Mouse (Mus musculus): ENCODE data around the gene Cabp2. TPM values are rescaled to one million over a fixed set of nuclear protein-coding genes. Genes with fewer than 3 reads are reported as not detected.
"Not testable (repeated sequence)": the region's sequence is repeated elsewhere in the genome, so short reads cannot be mapped to it uniquely, and the experiment has no call there.

Cabp2 gene
- polyA plus RNA-seq, 1 experiment from 2014 or later: not detected

DNA sequence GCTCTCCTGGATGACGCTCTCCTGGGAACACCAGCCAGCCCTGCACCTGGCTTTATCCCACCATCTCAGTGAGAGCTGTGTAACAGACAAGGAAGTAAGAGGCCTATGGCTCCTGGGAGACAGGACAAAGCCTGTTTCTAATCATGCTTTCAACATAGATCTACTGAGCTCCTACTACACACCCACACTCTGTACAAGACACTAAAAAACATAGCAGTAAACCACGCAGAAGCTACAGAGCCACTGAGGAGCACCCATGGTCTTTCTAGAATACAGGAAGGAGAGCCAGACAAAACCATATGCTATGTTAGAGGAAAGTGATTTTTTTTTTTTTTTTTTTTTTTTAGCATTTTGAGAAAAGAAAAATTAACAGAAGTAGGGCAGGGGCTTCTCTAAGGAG, 37.0 kb downstream of the Cabp2 start:
- DNase-seq (ENCODE audit: low spot score): no peak
- no peak for TF ChIP-seq EP300 (optimal IDR thresholded peaks at IDR 0.05)
- H3K4me1 ChIP-seq (replicated peaks; ENCODE audit: control insufficient read depth, insufficient read depth): peaks cover 7% of the 10 kb centered on the region
- H3K36me3 ChIP-seq (ENCODE audit: control insufficient read depth, insufficient read depth, low read length): peaks cover 16% of the 10 kb centered on the region
- WGBS: 91% methylated on average over 2 of the region's 2 CpGs
- no peaks in the 10 kb centered on the region for H3K9me3 ChIP-seq (ENCODE audit: control insufficient read depth, low read length)
- H3K27me3 ChIP-seq (ENCODE audit: control insufficient read depth, insufficient read depth, low read length): no peaks in the 10 kb centered on the region
- ATAC-seq (ENCODE audit: low FRiP score, low TSS enrichment): no peak
- H3K27ac ChIP-seq (replicated peaks): no peak overlapping the region
- no peak overlapping the region for H3K9ac ChIP-seq (ENCODE audit: low read length)
- no peak overlapping the region for H3K4me3 ChIP-seq (ENCODE audit: low read depth, low read length)
- H3K4me2 ChIP-seq (replicated peaks; ENCODE audit: low read depth): no peak overlapping the region

DNA sequence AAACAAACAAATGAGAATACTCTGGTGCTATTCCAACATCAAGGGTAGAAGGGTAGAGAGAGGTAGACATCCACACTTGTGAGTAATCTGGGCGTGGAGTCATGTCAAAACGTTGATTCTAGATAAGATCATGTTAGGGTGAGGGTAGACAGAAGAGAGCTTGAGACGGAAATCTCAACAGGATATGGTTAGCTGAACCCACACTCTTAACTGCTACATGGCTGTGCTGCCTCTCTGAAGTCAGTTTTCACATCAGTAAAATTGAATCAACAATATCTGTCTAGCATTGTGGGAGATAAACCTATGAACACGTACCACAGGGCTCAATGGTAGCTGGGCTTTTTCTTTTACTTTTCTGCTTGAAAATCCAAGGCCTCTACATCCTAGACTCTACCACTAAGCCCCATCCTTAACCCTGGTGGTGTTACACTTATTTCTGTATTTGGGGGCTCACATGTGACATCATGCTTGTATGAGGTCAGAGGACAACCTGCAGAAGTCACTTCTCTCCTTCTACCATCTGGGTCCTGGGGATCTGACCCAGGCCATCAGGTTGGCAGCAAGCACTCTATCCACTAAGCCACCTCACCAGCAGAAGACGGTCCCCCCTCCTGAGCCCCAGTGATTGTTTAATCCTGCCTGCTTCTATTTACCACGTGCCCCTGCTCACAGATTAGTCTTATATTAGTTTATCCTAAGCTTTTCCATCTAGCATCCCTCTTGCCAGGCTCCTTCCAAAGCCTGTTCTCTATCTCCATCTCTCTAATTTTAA, 38.5 kb downstream of the Cabp2 start:
- H3K4me3 ChIP-seq (ENCODE audit: low read depth, low read length): no peak overlapping the region
- H3K4me2 ChIP-seq (replicated peaks; ENCODE audit: low read depth): no peak overlapping the region
- no peak for DNase-seq (ENCODE audit: low spot score)
- TF ChIP-seq EP300 (optimal IDR thresholded peaks at IDR 0.05) (no peak), CTCF (IDR thresholded peaks at IDR 0.05; ENCODE audit: low read depth) (no peak)
- H3K27me3 ChIP-seq (ENCODE audit: control insufficient read depth, insufficient read depth, low read length): no peaks in the 10 kb centered on the region
- no peaks in the 10 kb centered on the region for H3K9me3 ChIP-seq (ENCODE audit: control insufficient read depth, low read length)
- H3K4me1 ChIP-seq (replicated peaks; ENCODE audit: control insufficient read depth, insufficient read depth): peaks cover 7% of the 10 kb centered on the region
- no peak overlapping the region for H3K9ac ChIP-seq (ENCODE audit: low read length)
- H3K36me3 ChIP-seq (ENCODE audit: control insufficient read depth, insufficient read depth, low read length): peaks cover 12% of the 10 kb centered on the region
- 76% methylated on average over 6 of the region's 6 CpGs for WGBS
- ATAC-seq (ENCODE audit: low FRiP score, low TSS enrichment): no peak
- no peak overlapping the region for H3K27ac ChIP-seq (replicated peaks)

DNA sequence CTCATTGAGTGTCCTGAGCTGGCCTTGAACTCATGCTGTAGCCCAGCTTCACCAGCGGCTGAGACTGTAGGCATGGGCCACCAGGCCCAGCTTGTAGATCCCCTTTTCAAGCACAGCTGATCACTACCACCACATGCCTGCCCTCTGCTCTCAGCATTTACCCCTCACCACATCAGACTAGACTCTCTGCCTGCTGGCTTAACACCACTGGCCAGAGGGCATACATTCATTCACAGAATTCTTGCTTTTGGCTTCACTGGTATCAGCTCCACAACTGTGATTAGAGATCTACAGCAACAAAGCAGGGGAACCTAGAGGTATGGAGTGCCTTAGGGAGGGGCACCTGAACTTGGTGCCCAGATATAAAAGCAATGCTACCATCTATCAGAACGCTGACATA, 39.1 kb downstream of the Cabp2 start:
- Histone ChIP-seq H3K4me3 (ENCODE audit: low read depth, low read length) (no peak overlapping the region), H3K27me3 (ENCODE audit: control insufficient read depth, insufficient read depth, low read length) (no peaks in the 10 kb centered on the region), H3K4me2 (replicated peaks; ENCODE audit: low read depth) (peak overlapping the region; percentile 56), H3K9ac (ENCODE audit: low read length) (0 out of 2 replicates have a peak overlapping the region, but pooled peaks have one; percentile 2), H3K9me3 (ENCODE audit: control insufficient read depth, low read length) (no peaks in the 10 kb centered on the region), H3K36me3 (ENCODE audit: control insufficient read depth, insufficient read depth, low read length) (peaks cover 9% of the 10 kb centered on the region), H3K4me1 (replicated peaks; ENCODE audit: control insufficient read depth, insufficient read depth) (peaks cover 7% of the 10 kb centered on the region), H3K27ac (replicated peaks) (no peak overlapping the region)
- TF ChIP-seq CTCF (IDR thresholded peaks at IDR 0.05; ENCODE audit: low read depth): no peak
- no peak for TF ChIP-seq EP300 (optimal IDR thresholded peaks at IDR 0.05)
- ATAC-seq (ENCODE audit: low FRiP score, low TSS enrichment) (no peak), DNase-seq (ENCODE audit: low spot score) (no peak)
- WGBS: 91% methylated on average over 2 of the region's 2 CpGs

DNA sequence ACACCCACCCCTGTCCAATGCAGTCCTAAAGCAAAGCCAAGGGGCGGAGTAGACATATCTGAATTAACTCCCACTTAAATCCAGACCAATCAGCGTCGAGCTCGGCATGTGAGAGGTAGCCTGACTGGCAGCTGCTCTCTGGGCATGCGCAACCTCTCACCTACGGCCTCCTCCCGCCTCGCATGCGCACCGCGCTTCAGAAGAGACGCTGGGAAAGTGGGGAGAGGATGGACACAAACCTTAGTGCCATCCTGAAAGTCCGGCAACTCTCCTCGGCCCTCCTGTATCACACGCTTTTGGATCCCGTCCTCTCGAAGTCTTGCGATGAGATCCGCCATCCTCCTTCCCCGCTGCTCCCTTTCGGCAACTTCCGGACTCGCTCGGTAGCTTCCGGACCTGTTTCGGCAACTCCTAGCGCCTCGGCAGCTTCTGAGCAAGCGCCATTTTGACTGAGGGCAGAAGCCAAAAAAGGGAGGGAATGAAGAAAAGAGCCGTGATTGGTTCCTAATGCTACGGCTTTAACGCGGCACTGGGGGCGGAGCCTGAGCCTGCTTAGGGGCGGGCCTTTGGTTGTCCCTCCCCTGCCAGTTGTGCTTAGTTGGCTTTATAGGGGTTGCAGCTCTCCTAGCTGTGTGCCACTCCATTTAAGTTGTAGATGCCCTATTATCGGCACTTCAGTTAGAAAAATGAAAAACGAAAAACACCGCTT, 39.9 kb downstream of the Cabp2 start:
- 3% methylated on average over 38 of the region's 38 CpGs for WGBS
- no peaks in the 10 kb centered on the region for H3K27me3 ChIP-seq (ENCODE audit: control insufficient read depth, insufficient read depth, low read length)
- H3K4me1 ChIP-seq (replicated peaks; ENCODE audit: control insufficient read depth, insufficient read depth): peaks cover 7% of the 10 kb centered on the region
- peak overlapping the region; percentile 56 for H3K4me2 ChIP-seq (replicated peaks; ENCODE audit: low read depth)
- H3K9ac ChIP-seq (ENCODE audit: low read length): peak overlapping the region; percentile 63
- H3K4me3 ChIP-seq (ENCODE audit: low read depth, low read length): peak overlapping the region; percentile 32
- H3K36me3 ChIP-seq (ENCODE audit: control insufficient read depth, insufficient read depth, low read length): peaks cover 6% of the 10 kb centered on the region; the same call in 1 of the 2 replicates
- H3K27ac ChIP-seq (replicated peaks): peak overlapping the region; percentile 81
- H3K9me3 ChIP-seq (ENCODE audit: control insufficient read depth, low read length): no peaks in the 10 kb centered on the region
- TF ChIP-seq CTCF (IDR thresholded peaks at IDR 0.05; ENCODE audit: low read depth) (no peak), EP300 (optimal IDR thresholded peaks at IDR 0.05) (no peak)
- ATAC-seq (ENCODE audit: low FRiP score, low TSS enrichment): peak; percentile 81
- peak; percentile 98 for DNase-seq (ENCODE audit: low spot score)

DNA sequence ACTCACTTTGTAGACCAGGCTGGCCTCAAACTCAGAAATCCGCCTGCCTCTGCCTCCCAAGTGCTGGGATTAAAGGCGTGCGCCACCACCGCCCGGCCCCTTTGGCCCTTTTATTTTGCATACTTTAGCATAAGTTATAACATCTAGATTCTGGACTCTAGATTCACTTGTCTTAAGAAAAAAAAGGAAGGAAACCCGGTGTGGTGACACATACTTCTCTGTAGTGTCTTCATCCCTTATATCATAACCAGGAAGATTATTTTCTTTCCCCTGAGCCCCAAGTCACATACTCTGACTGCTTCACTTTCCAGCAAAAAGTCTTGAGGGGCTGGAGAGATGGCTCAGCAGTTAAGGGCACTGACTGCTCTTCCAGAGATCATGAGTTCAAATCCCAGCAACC, 40.5 kb downstream of the Cabp2 start:
- H3K9me3 ChIP-seq (ENCODE audit: control insufficient read depth, low read length); ATAC-seq (ENCODE audit: low FRiP score, low TSS enrichment); H3K36me3 ChIP-seq (ENCODE audit: control insufficient read depth, insufficient read depth, low read length); H3K27ac ChIP-seq (replicated peaks); H3K9ac ChIP-seq (ENCODE audit: low read length); DNase-seq (ENCODE audit: low spot score); H3K27me3 ChIP-seq (ENCODE audit: control insufficient read depth, insufficient read depth, low read length); H3K4me2 ChIP-seq (replicated peaks; ENCODE audit: low read depth); H3K4me3 ChIP-seq (ENCODE audit: low read depth, low read length): not testable (repeated sequence)
- 60% methylated on average over 6 of the region's 6 CpGs for WGBS
- peaks cover 10% of the 10 kb centered on the region for H3K4me1 ChIP-seq (replicated peaks; ENCODE audit: control insufficient read depth, insufficient read depth)
